Mouse (Mus musculus) stomach, embryonic 16.5 days (tissue): ENCODE data around the gene Ccdc114. TPM values are rescaled to one million over a fixed set of nuclear protein-coding genes. Genes with fewer than 3 reads are reported as not detected.
"Not testable (repeated sequence)": the region's sequence is repeated elsewhere in the genome, so short reads cannot be mapped to it uniquely, and the experiment has no call there.

Experiments used
- ATAC-seq: fragments of 200-750 bp; cut with Nextera tagmentation; 2 replicates; pipeline ENCODE4 v1.8.0; 2017; ENCODE audit warnings: moderate number of reproducible peaks, moderate TSS enrichment; ENCODE audit not compliant: insufficient read depth, low FRiP score
- H3K27ac ChIP-seq: fragments of 300-500 bp; sonication (generic); 2 replicates; pipeline ENCODE4 v1.5.1; 2014; ENCODE audit warnings: low read length
- H3K27me3 ChIP-seq: fragments of 300-500 bp; sonication (generic); 2 replicates; pipeline ENCODE4 v1.6.1; 2014; ENCODE audit warnings: low read length, control low read depth, mixed read lengths; ENCODE audit not compliant: control insufficient read depth, insufficient read depth
- H3K36me3 ChIP-seq: fragments of 300-500 bp; sonication (generic); 2 replicates; pipeline ENCODE4 v1.6.1; 2014; ENCODE audit warnings: low read length; ENCODE audit not compliant: control insufficient read depth, insufficient read depth
- H3K4me1 ChIP-seq: fragments of 300-500 bp; sonication (generic); 2 replicates; pipeline ENCODE4 v1.6.1; 2014; ENCODE audit warnings: low read length, control low read depth, mixed read lengths; ENCODE audit not compliant: control insufficient read depth, insufficient read depth
- H3K4me2 ChIP-seq: fragments of 300-500 bp; sonication (generic); 2 replicates; pipeline ENCODE4 v1.6.1; 2014; ENCODE audit warnings: low read depth, low read length, mixed read lengths
- H3K4me3 ChIP-seq: fragments of 300-500 bp; sonication (generic); replicated peaks from 2 replicates; pipeline ENCODE4 v1.5.1; 2014; ENCODE audit warnings: mild to moderate bottlenecking, low read length
- H3K9ac ChIP-seq: fragments of 300-500 bp; sonication (generic); 2 replicates; pipeline ENCODE4 v1.6.1; 2014; ENCODE audit warnings: low read length
- H3K9me3 ChIP-seq: fragments of 300-500 bp; sonication (generic); replicated peaks from 2 replicates; pipeline ENCODE4 v1.6.1; 2016; ENCODE audit warnings: low read length, control low read depth; ENCODE audit not compliant: control insufficient read depth
- WGBS: fragments of 180-500 bp; shearing (Covaris S2); extraction: QIAGEN DNeasy Blood & Tissue Kit; methylation state at CpG from one replicate; pipeline ENCODE4 v1.1.7; 2014; 5-methylcytosine and 5-hydroxymethylcytosine counted together
- polyA plus RNA-seq: library from polyadenylated mRNA; unstranded; fragments of >200 nt; fragmentation: Nextera tagmentation; extraction: Ambion mirVana; gene quantifications from 2 replicates; pipeline ENCODE4 v1.2.1, GENCODE M21; 2015

The Ccdc114 gene
- polyA plus RNA-seq, 1 experiment from 2014 or later, result 4.1 TPM

DNA sequence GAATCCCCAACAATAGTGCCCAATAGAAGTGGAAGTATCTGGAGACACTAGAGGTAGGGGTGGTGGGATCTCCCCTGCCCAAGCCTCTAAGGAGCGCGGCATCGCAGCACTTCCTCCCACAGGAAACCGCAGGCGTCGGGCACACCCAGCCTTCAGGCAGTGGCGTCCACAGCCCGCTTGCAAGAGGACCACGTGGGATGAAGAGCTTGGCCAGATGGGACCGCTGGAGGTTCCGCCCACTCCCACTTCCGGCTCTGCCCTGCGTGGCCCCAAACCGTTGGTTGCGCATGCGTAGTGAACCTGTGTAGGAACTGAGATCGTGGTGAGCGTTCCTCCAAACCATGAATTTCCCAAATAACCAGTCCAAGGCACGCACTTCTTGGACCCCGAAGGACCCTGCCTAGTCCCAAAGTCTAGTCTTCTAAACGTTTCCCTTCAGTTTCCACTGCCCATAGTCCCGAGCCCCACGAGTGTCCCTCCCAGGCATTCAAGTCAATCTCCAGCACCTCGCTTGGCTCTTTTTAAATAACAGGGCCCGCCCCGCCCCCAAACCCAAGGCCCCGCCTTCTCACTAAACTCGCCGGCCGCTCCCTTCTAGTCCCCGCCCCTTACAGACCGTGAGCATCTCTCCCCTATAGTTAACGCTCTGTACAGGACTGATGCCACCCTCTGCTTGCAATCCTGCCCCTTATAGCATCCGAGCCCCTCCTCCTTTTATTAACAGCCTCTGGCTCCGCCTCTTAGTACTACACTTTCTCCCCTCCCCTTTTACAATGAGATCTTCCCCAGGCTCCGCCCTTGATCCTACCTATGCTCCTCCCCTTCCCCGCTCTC is 727 bp upstream of the Ccdc114 start:
- H3K27ac ChIP-seq, result peak overlapping the region; percentile 97
- ATAC-seq, result peak; percentile 91
- H3K4me3 ChIP-seq, result peak overlapping the region; percentile 51
- no peaks in the 10 kb centered on the region for H3K36me3 ChIP-seq
- H3K9ac ChIP-seq, result peak overlapping the region; percentile 63
- WGBS, result under 1% methylated on average over 37 of the region's 37 CpGs
- peak overlapping the region; percentile 55 for H3K4me2 ChIP-seq
- H3K9me3 ChIP-seq, result no peaks in the 10 kb centered on the region; the same call in 1 of the 2 replicates
- peaks cover 46% of the 10 kb centered on the region for H3K4me1 ChIP-seq
- H3K27me3 ChIP-seq, result no peaks in the 10 kb centered on the region

DNA sequence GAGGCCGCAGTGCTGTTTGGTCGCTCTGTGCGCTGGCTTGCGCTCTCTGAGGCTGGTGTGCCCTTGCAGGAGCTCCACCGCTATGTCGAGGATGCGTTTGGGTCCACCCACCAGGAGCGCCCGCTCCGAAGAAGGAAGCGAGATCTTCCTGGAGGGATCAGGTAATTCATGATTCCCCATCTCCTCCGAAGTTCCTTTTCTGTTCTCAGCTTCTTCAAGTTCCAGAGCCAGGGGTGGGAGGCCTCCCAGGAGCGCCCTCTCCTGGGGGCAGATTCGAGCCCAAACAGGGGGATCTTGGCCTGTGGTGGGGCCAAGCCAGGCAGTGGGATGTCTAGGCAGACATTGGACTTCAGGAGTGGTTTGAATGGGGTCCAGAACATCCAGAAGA is 551 bp downstream of the Ccdc114 start:
- Histone ChIP-seq H3K4me1 (peaks cover 37% of the 10 kb centered on the region), H3K9ac (peak overlapping the region; percentile 63), H3K27ac (peak overlapping the region; percentile 97; the same call in 1 of the 2 replicates), H3K9me3 (no peaks in the 10 kb centered on the region; the same call in 1 of the 2 replicates), H3K27me3 (no peaks in the 10 kb centered on the region), H3K4me3 (peak overlapping the region; percentile 51), H3K36me3 (no peaks in the 10 kb centered on the region), H3K4me2 (peak overlapping the region; percentile 55)
- WGBS, result 24% methylated on average over 14 of the region's 14 CpGs
- ATAC-seq, result no peak

DNA sequence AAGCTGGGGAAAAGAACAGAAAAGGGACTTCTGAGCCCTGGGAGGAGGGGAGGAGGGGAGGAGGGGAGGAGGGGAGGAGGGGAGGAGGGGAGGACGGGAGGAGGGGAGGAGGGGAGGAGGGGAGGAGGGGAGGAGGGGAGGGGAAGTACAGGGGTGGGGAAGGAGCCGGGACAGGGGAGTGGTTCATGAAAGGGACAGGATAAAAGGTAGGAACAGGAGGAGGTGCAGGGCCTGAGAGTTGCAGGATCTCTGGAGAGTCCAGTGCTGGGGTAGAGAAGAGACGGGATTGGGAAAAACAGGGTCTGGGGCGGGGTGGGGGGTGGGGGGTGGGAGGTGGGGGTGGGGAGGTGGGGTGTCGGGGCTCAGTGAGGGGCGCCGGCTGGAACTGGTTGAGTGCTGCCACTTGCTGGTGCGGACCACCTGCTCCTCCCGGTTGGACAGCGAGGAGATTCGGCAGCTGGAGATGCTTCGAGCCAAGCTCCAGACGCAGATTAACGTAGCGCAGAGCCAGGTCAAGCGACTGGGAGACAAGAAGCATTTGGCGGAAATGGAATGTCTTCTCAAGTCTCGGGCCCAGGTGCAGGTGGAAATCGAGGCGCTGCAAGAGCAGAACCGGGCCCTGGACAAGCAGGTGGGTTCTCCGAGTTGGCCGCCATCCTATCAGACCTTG is 4.9 kb downstream of the Ccdc114 start:
- Histone ChIP-seq H3K4me1 (peaks cover 5% of the 10 kb centered on the region; the same call in 1 of the 2 replicates), H3K27ac (no peak overlapping the region; the same call in 1 of the 2 replicates), H3K36me3 (no peaks in the 10 kb centered on the region), H3K4me2 (0 out of 2 replicates have a peak overlapping the region, but pooled peaks have one; percentile 24), H3K27me3 (no peaks in the 10 kb centered on the region), H3K9ac (no peak overlapping the region; the same call in 1 of the 2 replicates), H3K9me3 (peaks cover 5% of the 10 kb centered on the region; the same call in 1 of the 2 replicates), H3K4me3 (no peak overlapping the region)
- 11% methylated on average over 22 of the region's 23 CpGs for WGBS
- ATAC-seq, result 0 out of 2 replicates have a peak, but pooled peaks have one; percentile 23

DNA sequence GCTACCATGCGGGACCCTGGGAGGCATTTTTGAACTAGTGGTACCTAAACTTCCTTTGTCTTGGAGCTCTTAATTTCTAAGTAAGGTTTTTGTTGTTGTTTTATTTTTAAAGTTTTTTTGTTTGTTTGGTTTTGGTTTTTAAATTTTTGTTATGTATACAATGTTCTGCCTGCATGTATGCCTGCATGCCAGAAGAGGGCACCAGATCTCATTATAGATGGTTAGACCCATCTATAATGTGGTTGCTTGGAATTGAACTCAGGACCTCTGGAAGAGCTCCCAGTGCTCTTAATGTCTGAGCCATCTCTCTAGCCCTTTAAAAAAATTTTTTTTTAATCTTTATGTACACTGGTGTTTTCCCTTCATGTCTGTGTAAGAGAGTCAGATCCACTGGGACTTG is 5.8 kb downstream of the Ccdc114 start:
- no peak overlapping the region for H3K27ac ChIP-seq
- H3K27me3 ChIP-seq, result no peaks in the 10 kb centered on the region
- H3K4me3 ChIP-seq, result no peak overlapping the region
- H3K9ac ChIP-seq, result no peak overlapping the region
- peaks cover 5% of the 10 kb centered on the region; the same call in 1 of the 2 replicates for H3K9me3 ChIP-seq
- no peaks in the 10 kb centered on the region for H3K4me1 ChIP-seq
- 87% methylated on average over 1 of the region's 1 CpGs for WGBS
- no peak overlapping the region for H3K4me2 ChIP-seq
- H3K36me3 ChIP-seq, result no peaks in the 10 kb centered on the region
- ATAC-seq, result no peak

DNA sequence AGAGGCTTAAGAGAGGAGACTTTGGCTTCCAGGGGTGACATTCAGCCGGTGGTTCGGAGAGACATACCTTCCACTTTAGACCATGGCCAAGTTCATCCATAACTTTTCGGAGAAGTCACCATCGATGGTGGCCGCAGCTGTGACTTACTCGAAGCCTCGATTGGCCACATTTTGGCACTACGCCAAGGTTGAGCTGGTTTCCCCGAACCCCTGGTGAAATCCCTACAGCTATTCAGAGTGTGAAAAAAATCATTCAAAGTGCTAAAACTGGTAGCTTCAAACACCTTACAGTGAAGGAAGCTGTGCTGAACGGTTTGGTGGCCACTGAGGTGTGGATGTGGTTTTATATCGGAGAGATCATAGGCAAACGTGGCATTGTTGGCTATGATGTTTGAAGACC is 9.9 kb downstream of the Ccdc114 start:
- 88% methylated on average over 12 of the region's 12 CpGs for WGBS
- H3K9me3 ChIP-seq, H3K4me1 ChIP-seq, H3K36me3 ChIP-seq, ATAC-seq, H3K27ac ChIP-seq, H3K4me3 ChIP-seq, H3K4me2 ChIP-seq, H3K9ac ChIP-seq, H3K27me3 ChIP-seq: not testable (repeated sequence)

DNA sequence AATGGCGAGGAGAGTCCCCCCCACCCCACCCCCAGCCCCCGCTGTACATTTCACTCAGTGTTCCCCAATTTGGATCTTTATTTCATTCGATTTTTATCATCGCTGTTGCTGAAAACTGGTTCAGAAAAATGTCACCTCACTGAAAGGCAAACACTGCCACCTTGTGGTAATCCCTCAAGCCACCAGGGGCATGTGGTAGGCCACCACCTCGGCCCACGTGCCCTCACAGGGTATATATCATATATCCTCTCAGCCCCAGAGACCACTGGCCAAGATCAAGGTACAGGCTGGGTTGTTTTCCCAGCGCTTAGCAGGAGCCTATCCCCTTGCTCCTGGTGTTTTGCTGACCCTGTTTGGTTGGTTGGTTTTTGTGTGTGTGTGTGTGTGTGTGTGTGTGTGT is 11.2 kb downstream of the Ccdc114 start:
- H3K9me3 ChIP-seq, result 0 out of 2 replicates have a peak, but pooled peaks cover 5% of the 10 kb centered on the region
- H3K4me2 ChIP-seq, result no peak overlapping the region
- 20% methylated on average over 7 of the region's 7 CpGs for whole genome bisulfite sequencing
- H3K9ac ChIP-seq, result no peak overlapping the region
- H3K4me3 ChIP-seq, result no peak overlapping the region
- H3K36me3 ChIP-seq, result no peaks in the 10 kb centered on the region
- ATAC-seq, result peak; percentile 59; the same call in 1 of the 2 replicates
- H3K4me1 ChIP-seq, result no peaks in the 10 kb centered on the region
- H3K27ac ChIP-seq, result no peak overlapping the region
- no peaks in the 10 kb centered on the region for H3K27me3 ChIP-seq

DNA sequence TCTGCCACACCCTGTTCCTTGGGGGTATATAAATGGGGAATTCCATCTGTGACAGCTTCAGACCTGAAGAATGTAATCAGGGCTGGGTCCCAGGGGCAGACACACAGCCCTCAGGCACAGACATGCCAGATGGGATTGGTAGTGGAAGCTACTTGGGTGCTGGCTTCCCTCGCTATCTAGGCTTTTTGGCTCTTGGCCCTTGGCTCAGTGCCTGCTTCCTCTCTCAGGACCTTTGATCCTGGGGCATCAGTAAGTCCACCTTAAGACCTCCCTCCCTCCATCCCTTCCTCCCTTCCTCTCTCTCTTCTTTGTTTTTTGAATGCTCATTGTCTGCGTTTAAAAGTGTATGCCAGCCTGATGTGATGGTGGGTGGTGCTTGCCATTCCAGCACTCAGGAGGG is 16.0 kb downstream of the Ccdc114 start:
- no peaks in the 10 kb centered on the region for H3K27me3 ChIP-seq
- no peak overlapping the region for H3K27ac ChIP-seq
- H3K4me3 ChIP-seq, result no peak overlapping the region
- ATAC-seq, result no peak
- no peaks in the 10 kb centered on the region for H3K9me3 ChIP-seq
- 47% methylated on average over 2 of the region's 2 CpGs for WGBS
- no peak overlapping the region for H3K9ac ChIP-seq
- no peaks in the 10 kb centered on the region for H3K36me3 ChIP-seq
- no peaks in the 10 kb centered on the region for H3K4me1 ChIP-seq
- H3K4me2 ChIP-seq, result no peak overlapping the region

DNA sequence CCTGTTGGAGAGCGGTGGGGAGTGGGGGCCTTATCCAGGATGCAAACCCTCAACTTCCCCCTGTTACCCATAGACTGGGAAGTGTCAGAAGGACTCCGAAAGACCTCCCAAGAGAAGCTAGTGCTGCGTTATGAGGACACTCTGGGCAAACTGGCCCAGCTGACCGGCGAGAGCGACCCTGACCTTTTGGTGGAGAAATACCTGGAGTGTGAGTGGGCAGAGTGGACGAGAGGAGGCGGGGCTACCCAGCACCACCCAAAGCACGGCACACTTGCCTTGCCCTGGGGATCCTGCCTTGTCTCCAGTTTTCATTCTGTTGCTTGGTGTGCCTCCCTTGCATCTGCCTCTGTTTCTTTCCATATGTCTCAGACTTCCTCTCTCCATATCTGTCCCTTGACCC is 18.1 kb downstream of the Ccdc114 start:
- H3K9me3 ChIP-seq, result no peaks in the 10 kb centered on the region
- no peaks in the 10 kb centered on the region for H3K36me3 ChIP-seq
- no peaks in the 10 kb centered on the region for H3K4me1 ChIP-seq
- ATAC-seq, result no peak
- H3K9ac ChIP-seq, result no peak overlapping the region
- H3K27me3 ChIP-seq, result no peaks in the 10 kb centered on the region
- WGBS, result 82% methylated on average over 9 of the region's 9 CpGs
- H3K4me2 ChIP-seq, result no peak overlapping the region
- no peak overlapping the region for H3K4me3 ChIP-seq
- no peak overlapping the region for H3K27ac ChIP-seq

DNA sequence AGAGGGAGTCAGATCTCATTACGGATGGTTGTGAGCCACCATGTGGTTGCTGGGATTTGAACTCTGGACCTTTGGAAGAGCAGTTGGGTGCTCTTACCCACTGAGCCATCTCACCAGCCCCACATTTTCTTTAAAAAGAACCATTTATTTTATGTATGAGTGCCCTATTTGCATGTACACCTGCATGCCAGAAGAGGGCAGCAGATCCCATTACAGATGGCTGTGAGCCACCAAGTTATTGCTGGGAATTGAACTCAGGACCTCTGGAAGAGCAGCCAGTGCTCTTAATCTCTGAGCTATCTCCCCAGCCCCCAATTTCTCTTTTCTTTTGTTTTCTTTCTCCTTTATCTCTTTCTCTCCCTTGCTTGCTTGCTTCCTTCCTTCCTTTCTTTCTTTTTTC is 19.4 kb downstream of the Ccdc114 start:
- not testable (repeated sequence) for H3K9me3 ChIP-seq, H3K27ac ChIP-seq, H3K27me3 ChIP-seq, H3K9ac ChIP-seq, ATAC-seq, H3K4me2 ChIP-seq, H3K4me1 ChIP-seq, H3K4me3 ChIP-seq, H3K36me3 ChIP-seq
- no CpG with 5 or more reads among the region's 1 CpGs for WGBS
